In genomic region chr6:113076012-113076685, GRCm38 (mm10) we compare ENCODE assay signal across 8 mouse cellular contexts. TPM values are rescaled to one million over a fixed set of nuclear protein-coding genes. Genes with fewer than 3 reads are reported as not detected.
DNase-seq lines count a peak whose midpoint lies in the region; ATAC-seq and TF ChIP-seq lines count a peak whose summit lies in the region.

No protein-coding gene starts in this region.

- ATAC-seq in kidney, embryonic 14.5 days (ENCODE audit: low FRiP score, low TSS enrichment): peak; percentile 93
- peak; percentile 88 for ATAC-seq in limb, embryonic 15.5 days (ENCODE audit: insufficient number of reproducible peaks, low FRiP score, low TSS enrichment, low read depth)

- DNase-seq in A20 (ENCODE audit: low read depth, low spot score): peak; percentile 98
- peak; percentile 96 to 97 for DNase-seq in heart, adult 9 months (ENCODE audit: low spot score in 2 of 2)
- DNase-seq in monocyte, adult 2 months (ENCODE audit: low read depth in 1 of 2, low spot score in 2 of 2): peak; percentile 86 to 91
- DNase-seq in splenic B cell, adult 2 months (ENCODE audit: low read depth, low spot score): peak; percentile 96

- H3K4me1 ChIP-seq in bone marrow, adult 2 months (ENCODE audit: control insufficient read depth, insufficient read depth, low read length): no peaks in the 10 kb centered on the region
- H3K4me1 ChIP-seq in embryonic fibroblast, embryonic 13.5 days (ENCODE audit: control insufficient read depth, insufficient read depth, low read length): peaks cover 3% of the 10 kb centered on the region; the same call in 1 of the 2 replicates
- peaks cover 25% of the 10 kb centered on the region for H3K4me1 ChIP-seq in kidney, embryonic 14.5 days (ENCODE audit: control insufficient read depth, insufficient read depth, low read length)
- peaks cover 15% of the 10 kb centered on the region for H3K4me1 ChIP-seq in limb, embryonic 15.5 days

- H3K9ac ChIP-seq in kidney, embryonic 14.5 days (ENCODE audit: low read depth, low read length): peak overlapping the region; percentile 100
- peak overlapping the region; percentile 65 for H3K9ac ChIP-seq in limb, embryonic 15.5 days

- H3K9me3 ChIP-seq in kidney, embryonic 14.5 days (ENCODE audit: control insufficient read depth, low read length): no peaks in the 10 kb centered on the region
- H3K9me3 ChIP-seq in limb, embryonic 15.5 days: no peaks in the 10 kb centered on the region

- TF ChIP-seq POLR2A in bone marrow, adult 2 months (IDR thresholded peaks at IDR 0.05; ENCODE audit: borderline replicate concordance, control insufficient read depth, low read depth, low read length): peak; percentile 75; the same call in 1 of the 2 replicates
- peak; percentile 88 for TF ChIP-seq POLR2A in embryonic fibroblast, embryonic 13.5 days (IDR thresholded peaks at IDR 0.05; ENCODE audit: low read depth, low read length)

- under 1% methylated on average over 54 of the region's 55 CpGs for WGBS in bone marrow, adult 2 months
- under 1% methylated on average over 51 of the region's 55 CpGs for WGBS in kidney, embryonic 14.5 days
- under 1% methylated on average over 55 of the region's 55 CpGs for WGBS in limb, embryonic 15.5 days

- H3K4me2 ChIP-seq in kidney, embryonic 14.5 days (replicated peaks; ENCODE audit: low read depth, low read length): peak overlapping the region; percentile 75
- peak overlapping the region; percentile 42 for H3K4me2 ChIP-seq in limb, embryonic 15.5 days

- H3K27me3 ChIP-seq in kidney, embryonic 14.5 days (ENCODE audit: control insufficient read depth, insufficient read depth, low read length): no peaks in the 10 kb centered on the region
- H3K27me3 ChIP-seq in limb, embryonic 15.5 days: no peaks in the 10 kb centered on the region
- no peaks in the 10 kb centered on the region for H3K27me3 ChIP-seq in splenic B cell, adult 2 months (ENCODE audit: control insufficient read depth, insufficient read depth, low read length, poor library complexity, severe bottlenecking)

- peak overlapping the region; percentile 98 for H3K4me3 ChIP-seq in bone marrow, adult 2 months (replicated peaks; ENCODE audit: control insufficient read depth, low read depth, low read length)
- peak overlapping the region; percentile 64 for H3K4me3 ChIP-seq in embryonic fibroblast, embryonic 13.5 days (ENCODE audit: insufficient read depth, low read length)
- peak overlapping the region; percentile 95 for H3K4me3 ChIP-seq in kidney, embryonic 14.5 days (ENCODE audit: low read length)
- peak overlapping the region; percentile 84 for H3K4me3 ChIP-seq in limb, embryonic 15.5 days

- H3K36me3 ChIP-seq in kidney, embryonic 14.5 days (ENCODE audit: control insufficient read depth, insufficient read depth, low read length): peaks cover 3% of the 10 kb centered on the region; the same call in 1 of the 2 replicates
- H3K36me3 ChIP-seq in limb, embryonic 15.5 days: no peaks in the 10 kb centered on the region
- no peaks in the 10 kb centered on the region for H3K36me3 ChIP-seq in splenic B cell, adult 2 months (ENCODE audit: control insufficient read depth, insufficient read depth, low read length, poor library complexity, severe bottlenecking)

- peak overlapping the region; percentile 100 for H3K27ac ChIP-seq in bone marrow, adult 2 months (ENCODE audit: control insufficient read depth, insufficient read depth, low read depth, low read length, poor library complexity)
- H3K27ac ChIP-seq in embryonic fibroblast, embryonic 13.5 days (ENCODE audit: insufficient read depth, low read length): peak overlapping the region; percentile 98
- peak overlapping the region; percentile 100 for H3K27ac ChIP-seq in kidney, embryonic 14.5 days (ENCODE audit: low read depth, low read length)
- peak overlapping the region; percentile 100 for H3K27ac ChIP-seq in limb, embryonic 15.5 days

- TF ChIP-seq CTCF in bone marrow, adult 2 months (IDR thresholded peaks at IDR 0.05; ENCODE audit: control insufficient read depth, insufficient read depth, low read length): peak; percentile 37; the same call in 1 of the 2 replicates
- no peak for TF ChIP-seq CTCF in embryonic fibroblast, embryonic 13.5 days (IDR thresholded peaks at IDR 0.05; ENCODE audit: borderline replicate concordance, insufficient read depth, low read length)

RNA-seq across cellular contexts. Expression of gene Setd5, which starts 1.0 kb away (rescaled TPM):
- 25.6 and 45.1 TPM in 2 replicates for polyA plus RNA-seq in bone marrow, adult 2 months (2011; ENCODE audit: insufficient read depth, insufficient read length, low replicate concordance, missing spikeins)
- polyA plus RNA-seq in embryonic fibroblast, embryonic 13.5 days (2011; ENCODE audit: insufficient read length, low read depth, missing spikeins): 128 and 154 TPM in 2 replicates
- 88.6 and 107 TPM in 2 replicates for polyA plus RNA-seq in kidney, embryonic 14.5 days (2014; fragmentation: Nextera tagmentation; extraction: Ambion mirVana)
- 77.3 and 79.8 TPM in 2 replicates for polyA plus RNA-seq in limb, embryonic 15.5 days (2015; fragmentation: Nextera tagmentation; extraction: Ambion mirVana)

RNA-seq across cellular contexts. Expression of gene Thumpd3, which starts 30.1 kb away (rescaled TPM):
- 28.8 and 34.7 TPM in 2 replicates for polyA plus RNA-seq in bone marrow, adult 2 months (2011; ENCODE audit: insufficient read depth, insufficient read length, low replicate concordance, missing spikeins)
- 32.1 and 33.5 TPM in 2 replicates for polyA plus RNA-seq in embryonic fibroblast, embryonic 13.5 days (2011; ENCODE audit: insufficient read length, low read depth, missing spikeins)
- polyA plus RNA-seq in kidney, embryonic 14.5 days (2014; fragmentation: Nextera tagmentation; extraction: Ambion mirVana): 50.8 and 56.9 TPM in 2 replicates
- 45.1 and 46.7 TPM in 2 replicates for polyA plus RNA-seq in limb, embryonic 15.5 days (2015; fragmentation: Nextera tagmentation; extraction: Ambion mirVana)

Comparison
In these comparisons a context has a peak if more than half of its experiments do, and no peak if none do; other contexts are left out.
1. Peak in every context shown above with its lines: DNase-seq, ATAC-seq, H3K4me3 ChIP-seq and H3K27ac ChIP-seq.